Mouse (Mus musculus): ENCODE measurements around the gene 5730596B20Rik. TPM values are rescaled to one million over a fixed set of nuclear protein-coding genes. Genes with fewer than 3 reads are reported as not detected.

Gene 5730596B20Rik
- polyA plus RNA-seq, 1 experiment from 2014 or later = 1.5 TPM

DNA sequence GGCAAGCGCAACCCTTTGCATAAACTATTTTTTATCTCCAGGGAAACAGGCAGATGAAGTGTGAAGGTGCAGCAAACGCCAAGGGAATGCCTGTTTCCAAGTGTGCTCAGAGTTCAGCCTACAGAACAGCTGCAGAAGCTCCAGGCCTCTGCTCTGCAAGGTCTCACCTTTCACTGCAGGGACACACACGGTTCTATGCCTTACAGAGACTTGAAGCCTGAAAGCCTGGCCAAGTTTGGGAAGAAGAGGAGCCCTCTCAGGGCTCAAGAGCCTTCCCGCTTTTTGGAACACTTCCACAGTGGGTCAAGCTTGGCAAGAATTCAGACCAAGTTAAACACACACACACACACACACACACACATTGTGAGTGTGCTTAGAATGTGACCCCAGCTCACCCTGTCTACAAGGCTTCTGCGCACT is 11.9 kb downstream of the 5730596B20Rik start:
- Histone ChIP-seq H3K27ac (ENCODE audit: low read length) (peak overlapping the region; percentile 93), H3K9me3 (ENCODE audit: low read length) (no peaks in the 10 kb centered on the region), H3K4me3 (ENCODE audit: low read depth, low read length) (no peak overlapping the region), H3K9ac (replicated peaks; ENCODE audit: low read depth) (no peak overlapping the region), H3K4me2 (replicated peaks; ENCODE audit: low read depth, low read length) (no peak overlapping the region), H3K4me1 (ENCODE audit: insufficient read depth, low read depth, low read length) (peaks cover 9% of the 10 kb centered on the region; the same call in 1 of the 2 replicates), H3K36me3 (ENCODE audit: insufficient read depth, low read length) (no peaks in the 10 kb centered on the region), H3K27me3 (replicated peaks; ENCODE audit: insufficient read depth, low read length) (peaks cover 14% of the 10 kb centered on the region; the same call in 1 of the 2 replicates)
- WGBS = 11% methylated on average over 5 of the region's 5 CpGs
- ATAC-seq (peak; percentile 79), DNase-seq (ENCODE audit: low spot score) (peak; percentile 92)
- peak; percentile 23; the same call in 1 of the 2 replicates for TF ChIP-seq EP300 (IDR thresholded peaks at IDR 0.05)
- TF ChIP-seq CTCF (IDR thresholded peaks at IDR 0.05) = no peak

DNA sequence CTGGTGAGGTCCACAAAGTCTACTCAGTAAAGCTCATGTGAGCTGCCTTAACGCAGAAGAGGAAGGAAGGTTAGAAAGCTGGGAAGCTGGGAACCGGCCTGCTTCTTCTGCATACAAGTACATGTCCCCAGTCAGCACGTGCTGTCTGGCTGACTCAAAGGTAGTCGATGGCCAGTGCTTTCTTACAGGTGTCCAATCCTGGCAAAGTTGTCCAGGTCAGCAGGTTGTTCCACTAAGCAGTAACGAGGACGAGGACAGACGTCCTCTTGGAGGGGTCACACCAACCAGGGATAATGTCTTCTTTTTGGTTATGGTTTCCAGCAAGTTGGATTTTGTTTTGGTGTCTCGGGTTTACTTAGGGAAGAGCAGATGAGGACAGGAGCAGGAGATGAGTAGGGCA is 12.6 kb downstream of the 5730596B20Rik start:
- H3K4me3 ChIP-seq (ENCODE audit: low read depth, low read length) = peak overlapping the region; percentile 62; the same call in 1 of the 2 replicates
- DNase-seq (ENCODE audit: low spot score) = no peak
- H3K27me3 ChIP-seq (replicated peaks; ENCODE audit: insufficient read depth, low read length) = 0 out of 2 replicates have a peak, but pooled peaks cover 13% of the 10 kb centered on the region
- no peaks in the 10 kb centered on the region for H3K9me3 ChIP-seq (ENCODE audit: low read length)
- H3K4me1 ChIP-seq (ENCODE audit: insufficient read depth, low read depth, low read length) = peaks cover 3% of the 10 kb centered on the region; the same call in 1 of the 2 replicates
- peak overlapping the region; percentile 90 for H3K4me2 ChIP-seq (replicated peaks; ENCODE audit: low read depth, low read length)
- H3K36me3 ChIP-seq (ENCODE audit: insufficient read depth, low read length) = no peaks in the 10 kb centered on the region
- ATAC-seq = no peak
- WGBS = 15% methylated on average over 8 of the region's 8 CpGs
- 0 out of 2 replicates have a peak overlapping the region, but pooled peaks have one; percentile 79 for H3K9ac ChIP-seq (replicated peaks; ENCODE audit: low read depth)
- no peak for TF ChIP-seq EP300 (IDR thresholded peaks at IDR 0.05)
- TF ChIP-seq CTCF (IDR thresholded peaks at IDR 0.05) = no peak
- H3K27ac ChIP-seq (ENCODE audit: low read length) = peak overlapping the region; percentile 93

DNA sequence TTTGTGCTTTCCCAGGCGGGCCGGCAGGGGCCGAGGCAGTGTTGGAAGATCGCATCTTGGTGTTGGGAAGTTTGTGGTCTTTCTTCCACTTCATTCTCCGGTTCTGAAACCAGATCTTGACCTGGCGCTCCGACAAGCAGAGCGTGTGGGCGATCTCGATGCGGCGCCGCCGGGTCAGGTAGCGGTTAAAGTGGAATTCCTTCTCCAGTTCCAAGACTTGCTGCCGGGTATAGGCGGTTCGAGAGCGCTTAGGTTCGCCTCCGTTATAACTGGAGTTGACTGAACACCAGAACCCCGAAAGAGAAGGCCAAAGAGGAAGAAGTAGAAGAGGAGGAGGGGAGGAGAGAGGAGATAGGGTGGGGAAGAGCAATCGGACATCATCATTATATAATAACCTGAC is 13.1 kb downstream of the 5730596B20Rik start:
- H3K27me3 ChIP-seq (replicated peaks; ENCODE audit: insufficient read depth, low read length) = 0 out of 2 replicates have a peak, but pooled peaks cover 13% of the 10 kb centered on the region
- peaks cover 3% of the 10 kb centered on the region; the same call in 1 of the 2 replicates for H3K4me1 ChIP-seq (ENCODE audit: insufficient read depth, low read depth, low read length)
- peak overlapping the region; percentile 93 for H3K27ac ChIP-seq (ENCODE audit: low read length)
- H3K4me3 ChIP-seq (ENCODE audit: low read depth, low read length) = peak overlapping the region; percentile 62
- 3% methylated on average over 23 of the region's 23 CpGs for WGBS
- DNase-seq (ENCODE audit: low spot score) = peak; percentile 75
- no peaks in the 10 kb centered on the region for H3K9me3 ChIP-seq (ENCODE audit: low read length)
- peak overlapping the region; percentile 79 for H3K9ac ChIP-seq (replicated peaks; ENCODE audit: low read depth)
- no peak for TF ChIP-seq EP300 (IDR thresholded peaks at IDR 0.05)
- TF ChIP-seq CTCF (IDR thresholded peaks at IDR 0.05) = 0 out of 2 replicates have a peak, but pooled peaks have one; percentile 17
- H3K36me3 ChIP-seq (ENCODE audit: insufficient read depth, low read length) = no peaks in the 10 kb centered on the region
- peak overlapping the region; percentile 90 for H3K4me2 ChIP-seq (replicated peaks; ENCODE audit: low read depth, low read length)
- ATAC-seq = no peak

DNA sequence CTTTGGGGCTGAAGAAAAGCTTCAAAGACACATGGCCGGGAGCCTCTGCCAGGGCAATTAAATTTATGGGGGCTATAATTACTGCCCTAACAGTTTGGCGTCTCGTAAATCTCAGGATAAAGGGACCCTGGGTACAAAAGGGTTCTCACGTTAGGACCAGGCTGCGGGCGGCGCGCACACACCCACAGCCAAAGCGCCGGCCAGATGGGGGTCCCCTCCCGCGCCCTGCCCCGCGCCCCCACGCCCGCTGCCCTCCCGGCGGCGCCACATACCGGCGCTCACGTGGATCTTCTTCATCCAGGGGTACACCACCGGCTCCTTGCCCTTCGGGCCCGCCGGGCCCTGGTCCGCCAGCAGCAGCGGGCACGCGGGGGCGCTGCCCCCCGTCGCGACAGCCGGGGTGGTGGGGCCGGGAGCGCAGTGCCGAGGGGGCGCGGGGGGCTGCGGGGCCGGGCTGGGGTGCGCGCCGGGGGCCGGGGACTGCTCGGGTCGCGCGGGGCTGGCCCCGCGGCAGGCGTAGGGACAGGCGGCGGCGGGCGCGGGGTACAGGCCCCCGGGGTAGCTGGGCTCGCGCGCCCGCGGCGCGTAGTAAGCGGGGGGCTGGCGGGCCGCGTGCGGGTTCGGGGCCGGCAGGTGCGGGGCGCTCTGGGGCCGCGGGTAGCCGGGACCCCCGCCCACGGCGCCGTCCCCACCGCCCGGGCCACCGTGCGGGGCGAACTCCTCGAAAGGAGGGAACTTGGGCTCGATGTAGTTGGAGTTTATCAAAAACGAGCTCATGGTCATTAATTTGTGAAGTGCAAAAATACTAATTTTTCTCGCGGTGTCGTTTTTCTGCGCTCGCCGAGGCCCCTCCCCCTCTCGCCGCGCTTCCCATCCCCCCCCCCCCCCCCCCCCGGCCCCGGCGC is 13.9 kb downstream of the 5730596B20Rik start, which contains the start of gene Hoxa4:
Gene Hoxa4 (minus strand): TSS at position 848 of the 905 bp plus-strand sequence.
- Histone ChIP-seq H3K4me2 (replicated peaks; ENCODE audit: low read depth, low read length) (peak within 1 kb of the TSS; percentile 90), H3K4me3 (ENCODE audit: low read depth, low read length) (peak within 1 kb of the TSS; percentile 62), H3K4me1 (ENCODE audit: insufficient read depth, low read depth, low read length) (peaks cover 3% of the 10 kb centered on the region; the same call in 1 of the 2 replicates), H3K27ac (ENCODE audit: low read length) (peak within 1 kb of the TSS; percentile 93), H3K27me3 (replicated peaks; ENCODE audit: insufficient read depth, low read length) (0 out of 2 replicates have a peak, but pooled peaks cover 13% of the 10 kb centered on the region), H3K9ac (replicated peaks; ENCODE audit: low read depth) (peak within 1 kb of the TSS; percentile 79), H3K9me3 (ENCODE audit: low read length) (no peaks in the 10 kb centered on the region), H3K36me3 (ENCODE audit: insufficient read depth, low read length) (no peaks in the 10 kb centered on the region)
- DNase-seq (ENCODE audit: low spot score) (no peak), ATAC-seq (0 out of 2 replicates have a peak, but pooled peaks have one; percentile 15)
- under 1% methylated on average over 52 of the region's 102 CpGs for WGBS
- TF ChIP-seq EP300 (IDR thresholded peaks at IDR 0.05) (no peak), CTCF (IDR thresholded peaks at IDR 0.05) (no peak; the same call in 1 of the 2 replicates)

DNA sequence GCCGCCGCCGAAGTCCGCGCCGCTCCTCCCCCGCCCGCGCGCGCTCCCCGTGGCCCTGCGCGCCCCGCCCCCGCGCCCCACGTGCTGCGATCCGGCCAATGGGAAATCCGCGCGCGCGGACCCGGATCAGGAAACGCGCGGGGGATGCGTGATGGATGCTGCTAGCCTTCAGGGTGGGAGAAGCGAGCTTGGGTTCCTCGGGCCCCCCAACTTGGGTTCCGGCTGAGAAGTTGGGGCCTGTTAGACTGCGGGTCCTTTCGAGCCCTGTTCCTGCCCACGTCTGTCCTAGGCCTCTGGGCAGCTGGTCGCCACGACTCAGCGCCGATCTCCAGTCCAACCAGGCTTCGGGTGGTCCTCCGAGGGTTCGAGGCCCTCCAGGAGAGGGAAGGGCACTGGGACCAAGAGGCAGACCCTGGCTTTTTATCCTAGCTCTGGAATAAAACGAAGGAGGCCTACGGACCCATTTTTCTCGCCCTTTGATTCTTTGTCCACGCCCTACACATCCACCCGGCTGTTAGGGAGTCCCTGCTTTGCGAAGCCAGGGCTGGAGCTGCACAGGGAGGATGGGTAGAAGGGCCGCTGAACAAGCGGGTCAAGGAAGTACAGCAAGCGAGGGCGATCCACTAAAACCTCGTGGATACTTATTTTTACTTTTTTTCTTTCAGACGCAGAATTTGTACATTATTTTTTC is 14.7 kb downstream of the 5730596B20Rik start:
- peak overlapping the region; percentile 32; the same call in 1 of the 2 replicates for H3K9ac ChIP-seq (replicated peaks; ENCODE audit: low read depth)
- no peaks in the 10 kb centered on the region for H3K36me3 ChIP-seq (ENCODE audit: insufficient read depth, low read length)
- TF ChIP-seq EP300 (IDR thresholded peaks at IDR 0.05) (no peak), CTCF (IDR thresholded peaks at IDR 0.05) (no peak)
- ATAC-seq (peak; percentile 71), DNase-seq (ENCODE audit: low spot score) (peak; percentile 91)
- H3K4me1 ChIP-seq (ENCODE audit: insufficient read depth, low read depth, low read length) = peaks cover 3% of the 10 kb centered on the region; the same call in 1 of the 2 replicates
- peak overlapping the region; percentile 78 for H3K27ac ChIP-seq (ENCODE audit: low read length)
- H3K9me3 ChIP-seq (ENCODE audit: low read length) = no peaks in the 10 kb centered on the region
- peak overlapping the region; percentile 90 for H3K4me2 ChIP-seq (replicated peaks; ENCODE audit: low read depth, low read length)
- 0 out of 2 replicates have a peak, but pooled peaks cover 10% of the 10 kb centered on the region for H3K27me3 ChIP-seq (replicated peaks; ENCODE audit: insufficient read depth, low read length)
- WGBS = 2% methylated on average over 30 of the region's 55 CpGs
- peak overlapping the region; percentile 62 for H3K4me3 ChIP-seq (ENCODE audit: low read depth, low read length)
